Mouse (Mus musculus): ENCODE results near the gene Kctd17.

The Kctd17 gene

GRCm38 (mm10) chr15:78447746-78448535 is 19.6 kb downstream of the Kctd17 start:
- DNase-seq (ENCODE audit: low spot score) = peak; percentile 96

GRCm38 (mm10) chr15:78449131-78449530 is 20.8 kb downstream of the Kctd17 start:
- DNase-seq (ENCODE audit: low spot score) = no peak

- no peak for DNase-seq (ENCODE audit: low spot score)
Observed at GRCm38 (mm10) chr15:78449694-78450418, 21.5 kb downstream of the Kctd17 start.

GRCm38 (mm10) chr15:78450419-78450768 is 22.0 kb downstream of the Kctd17 start:
- no peak for DNase-seq (ENCODE audit: low spot score)

GRCm38 (mm10) chr15:78451201-78451600 is 22.8 kb downstream of the Kctd17 start:
- no peak for DNase-seq (ENCODE audit: low spot score)

GRCm38 (mm10) chr15:78452929-78453328 is 24.6 kb downstream of the Kctd17 start:
- no peak for DNase-seq (ENCODE audit: low spot score)

GRCm38 (mm10) chr15:78455168-78455567 is 26.8 kb downstream of the Kctd17 start:
- DNase-seq (ENCODE audit: low spot score) = no peak

- DNase-seq (ENCODE audit: low spot score) = no peak
Observed at GRCm38 (mm10) chr15:78456051-78456450, 27.7 kb downstream of the Kctd17 start.

GRCm38 (mm10) chr15:78457193-78457592 is 28.8 kb downstream of the Kctd17 start:
- no peak for DNase-seq (ENCODE audit: low spot score)

- DNase-seq (ENCODE audit: low spot score) = no peak
Observed at GRCm38 (mm10) chr15:78462981-78463380, 34.6 kb downstream of the Kctd17 start.

- DNase-seq (ENCODE audit: low spot score) = no peak
Observed at GRCm38 (mm10) chr15:78466809-78467208, 38.4 kb downstream of the Kctd17 start.

GRCm38 (mm10) chr15:78467570-78467969 is 39.2 kb downstream of the Kctd17 start:
- DNase-seq (ENCODE audit: low spot score) = no peak

- DNase-seq (ENCODE audit: low spot score) = no peak
Observed at GRCm38 (mm10) chr15:78468379-78468937, 40.1 kb downstream of the Kctd17 start, which contains the start of gene Tmprss6. Tmprss6 (minus strand) TSS chr15:78468634.

GRCm38 (mm10) chr15:78470495-78471276 is 42.3 kb downstream of the Kctd17 start:
- DNase-seq (ENCODE audit: low spot score) = no peak

- no peak for DNase-seq (ENCODE audit: low spot score)
Observed at GRCm38 (mm10) chr15:78471902-78472301, 43.5 kb downstream of the Kctd17 start.

GRCm38 (mm10) chr15:78473442-78473841 is 45.1 kb downstream of the Kctd17 start:
- no peak for DNase-seq (ENCODE audit: low spot score)

- DNase-seq (ENCODE audit: low spot score) = no peak
Observed at GRCm38 (mm10) chr15:78475604-78476031, 47.3 kb downstream of the Kctd17 start.

- DNase-seq (ENCODE audit: low spot score) = no peak
Observed at GRCm38 (mm10) chr15:78476878-78477277, 48.5 kb downstream of the Kctd17 start.

GRCm38 (mm10) chr15:78478073-78478472 is 49.7 kb downstream of the Kctd17 start:
- no peak for DNase-seq (ENCODE audit: low spot score)

GRCm38 (mm10) chr15:78479470-78479869 is 51.1 kb downstream of the Kctd17 start:
- no peak for DNase-seq (ENCODE audit: low spot score)

GRCm38 (mm10) chr15:78480111-78480510 is 51.7 kb downstream of the Kctd17 start:
- DNase-seq (ENCODE audit: low spot score) = no peak

GRCm38 (mm10) chr15:78480991-78481390 is 52.6 kb downstream of the Kctd17 start:
- DNase-seq (ENCODE audit: low spot score) = no peak
